Mouse (Mus musculus) Patski (cell line): Measurements from ENCODE around the gene Epb41. TPM values are rescaled to one million over a fixed set of nuclear protein-coding genes. Genes with fewer than 3 reads are reported as not detected.

Source experiments
- ATAC-seq: fragments of 100-300 bp; one replicate; pipeline ENCODE4 v1.8.0; 2021
- CTCF ChIA-PET: fragments of 350-600 bp; sonication (Branson Sonifier 250); formaldehyde crosslinking; loops from one replicate; lab custom pipeline; 2022; ENCODE audit warnings: inconsistent platforms; lab: Charles Lee
- POLR2A ChIA-PET: fragments of 350-600 bp; sonication (Branson Sonifier 250); formaldehyde crosslinking; loops from one replicate; lab custom pipeline; 2022; ENCODE audit warnings: antibody characterized with exemption, inconsistent platforms; lab: Charles Lee
- DNase-seq: peaks from one replicate; pipeline ENCODE4 v3.0.0-alpha.2; 2011; ENCODE audit warnings: low read depth, low spot score
- H3K27me3 ChIP-seq: fragments of 371-371 bp; one replicate; pipeline ENCODE4 v1.5.1; 2021
- CTCF ChIP-seq: fragments of 100-300 bp; IDR thresholded peaks from one replicate; pipeline ENCODE4 v1.5.1; 2021
- in situ Hi-C: fragments of 300-500 bp; cut with MboI; formaldehyde crosslinking; loops from 3 replicates; pipeline ENCODE4 v1.11.1; 2018; ENCODE audit warnings: low pct_unique_long_range_greater_than_20kb, mixed read lengths
- polyA plus RNA-seq: library from polyadenylated mRNA; unstranded; gene quantifications from one replicate; pipeline ENCODE4 v1.2.3, GENCODE M21; 2021

Gene Epb41
- polyA plus RNA-seq, 1 experiment from 2014 or later, result 53.5 TPM

DNA sequence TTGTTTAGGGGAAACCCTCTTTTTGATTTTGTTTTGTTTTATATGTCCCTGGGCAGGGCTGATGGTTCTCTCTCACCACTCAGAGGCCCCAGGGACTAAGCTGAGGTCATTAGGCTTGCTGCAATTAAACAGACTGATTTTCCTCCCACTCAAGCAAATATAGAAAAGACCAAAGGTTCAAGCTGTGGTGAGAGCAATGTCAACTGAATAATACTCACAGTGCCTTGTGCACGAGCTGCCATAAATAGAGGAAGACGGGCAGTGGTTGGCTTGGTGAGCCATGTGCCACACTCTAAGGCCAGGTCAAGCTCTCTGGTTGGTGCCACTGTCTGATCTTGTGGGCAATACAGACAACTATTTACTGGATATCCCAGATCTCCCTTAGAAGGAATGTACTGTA lies 135.7 kb downstream of the Epb41 start:
- CTCF ChIA-PET, result interaction anchor here (1.2 to 1.3 kb wide), 2 partner anchors 9 to 57 kb away, joined by 3 read pairs; no protein-coding TSS in a partner anchor
- TF ChIP-seq CTCF, result no peak
- in situ Hi-C loops, result no loop called here
- ATAC-seq, result no peak
- POLR2A ChIA-PET, result no interaction called here
- no peak for DNase-seq
- H3K27me3 ChIP-seq, result no peaks in the 10 kb centered on the region

DNA sequence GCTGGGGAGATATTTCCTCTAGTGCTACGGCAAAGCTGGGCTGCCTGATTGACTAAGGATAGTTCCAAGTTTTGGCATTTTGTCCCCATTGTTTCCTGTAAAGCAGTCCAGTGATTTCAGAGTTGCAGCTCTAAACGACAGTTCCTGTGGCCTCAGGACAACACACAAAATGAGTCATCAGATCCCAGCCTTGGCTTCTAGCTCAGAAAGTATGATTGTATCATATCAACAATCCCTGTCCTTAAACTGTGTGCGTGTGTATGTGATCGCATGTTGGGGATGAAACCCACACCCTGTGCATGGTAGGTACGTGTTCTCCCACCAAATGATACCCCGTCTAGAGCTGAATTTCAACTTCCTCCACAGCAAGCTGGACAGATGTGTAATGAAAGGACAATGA lies 146.0 kb downstream of the Epb41 start:
- H3K27me3 ChIP-seq, result no peaks in the 10 kb centered on the region
- in situ Hi-C loops, result no loop called here
- ATAC-seq (no peak), DNase-seq (no peak)
- POLR2A ChIA-PET, result no interaction called here
- CTCF ChIA-PET, result interaction anchor here (1.2 to 1.6 kb wide), 2 partner anchors 27 to 30 kb away, joined by 3 to 5 read pairs; no protein-coding TSS in a partner anchor
- TF ChIP-seq CTCF, result no peak

DNA sequence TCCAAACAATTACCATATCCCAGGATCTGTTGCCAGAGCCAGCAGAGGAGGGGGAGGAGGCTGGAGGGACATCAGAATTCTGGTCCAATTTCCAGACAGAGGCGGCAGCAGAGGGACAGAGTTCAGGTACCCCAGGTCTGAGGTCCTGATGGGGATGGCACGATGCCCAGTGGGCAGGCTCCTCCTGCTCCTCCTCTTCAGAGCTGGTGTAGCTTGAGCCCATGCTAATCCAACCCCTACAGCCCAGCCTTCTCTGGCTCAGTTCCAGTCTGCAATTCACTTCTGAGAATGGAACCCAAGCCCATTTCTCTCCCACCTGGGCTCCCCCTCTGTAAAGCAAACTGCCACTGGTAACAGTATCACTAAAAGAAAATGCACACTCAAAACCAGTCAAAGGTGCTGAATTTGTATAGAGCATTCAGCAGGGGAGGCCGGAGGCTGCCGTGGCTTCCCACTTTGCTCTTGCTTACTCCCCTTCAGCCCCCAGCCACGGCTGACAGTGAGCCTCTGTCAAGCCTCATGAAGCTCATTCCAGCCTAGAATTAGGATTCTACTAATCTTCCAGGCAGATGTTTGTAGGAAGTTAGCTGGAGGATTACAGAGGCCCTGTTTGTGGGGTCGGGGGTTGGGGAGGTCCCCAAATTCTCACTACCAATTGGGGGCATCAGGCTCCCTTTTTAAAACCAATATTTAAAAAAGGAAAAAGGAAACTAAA lies 150.9 kb downstream of the Epb41 start:
- no peak for ATAC-seq
- TF ChIP-seq CTCF, result no peak
- ChIA-PET CTCF (no interaction called here), POLR2A (no interaction called here)
- H3K27me3 ChIP-seq, result no peaks in the 10 kb centered on the region
- DNase-seq, result no peak
- in situ Hi-C loops, result no loop called here

- no peak for TF ChIP-seq CTCF
- no peak for ATAC-seq
- in situ Hi-C loops, result no loop called here
- no peak for DNase-seq
- POLR2A ChIA-PET, result no interaction called here
- no peaks in the 10 kb centered on the region for H3K27me3 ChIP-seq
- CTCF ChIA-PET, result no interaction called here
These were observed 152.7 kb downstream of the Epb41 start for GRCm38 (mm10) chr4:131922404-131922803.

GRCm38 (mm10) chr4:131921461-131922346 lies 153.4 kb downstream of the Epb41 start, which contains the start of gene Tmem200b:
TSS of gene Tmem200b (plus strand) at chr4:131921771.
- TF ChIP-seq CTCF, result no peak
- H3K27me3 ChIP-seq, result no peaks in the 10 kb centered on the region
- POLR2A ChIA-PET, result no interaction called here
- DNase-seq (no peak), ATAC-seq (no peak)
- in situ Hi-C loops, result no loop called here
- CTCF ChIA-PET, result no interaction called here

DNA sequence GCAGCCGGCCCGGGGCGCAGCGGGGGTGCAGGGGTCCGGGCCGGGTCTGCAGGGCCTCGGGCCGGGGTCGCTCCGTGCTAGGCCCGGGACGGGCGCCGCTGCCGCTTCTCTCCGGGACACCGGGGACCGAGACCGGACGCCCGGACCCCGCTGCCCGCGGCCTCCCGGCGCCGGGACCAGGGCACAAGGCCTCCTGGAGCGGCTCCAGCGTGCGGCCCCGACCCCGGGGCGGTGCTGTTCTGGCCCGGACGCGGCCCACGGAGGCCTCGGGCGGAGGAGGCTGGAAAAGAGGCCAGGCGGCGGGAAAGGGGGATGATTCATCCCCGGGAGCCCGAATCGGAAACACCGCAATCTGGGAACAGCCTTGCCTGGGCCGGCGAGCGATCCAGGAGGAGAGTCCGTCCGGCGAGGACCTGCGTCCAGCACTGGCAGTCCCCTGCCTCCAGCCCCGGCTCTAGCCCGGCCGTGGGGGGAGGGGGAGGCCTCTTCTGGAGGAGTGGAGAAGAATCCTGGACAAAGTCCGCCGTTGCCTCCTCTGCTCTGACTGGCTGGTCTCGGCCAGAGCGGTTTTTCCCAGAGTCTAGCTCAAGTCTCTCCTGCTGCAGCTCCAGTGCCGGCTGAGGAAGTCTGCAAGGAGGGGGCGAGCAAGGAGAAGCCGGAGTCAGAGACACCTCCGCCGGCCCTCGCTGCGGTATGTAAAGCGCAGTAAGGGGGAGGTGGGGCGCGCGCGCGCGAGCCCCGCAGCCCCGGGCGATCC lies 154.3 kb downstream of the Epb41 start:
- DNase-seq (no peak), ATAC-seq (no peak)
- ChIA-PET CTCF (no interaction called here), POLR2A (no interaction called here)
- no peaks in the 10 kb centered on the region for H3K27me3 ChIP-seq
- in situ Hi-C loops, result no loop called here
- no peak for TF ChIP-seq CTCF

- in situ Hi-C loops, result no loop called here
- CTCF ChIA-PET, result no interaction called here
- no peaks in the 10 kb centered on the region for H3K27me3 ChIP-seq
- no peak for TF ChIP-seq CTCF
- POLR2A ChIA-PET, result no interaction called here
- DNase-seq (no peak), ATAC-seq (no peak)
These were observed 155.0 kb downstream of the Epb41 start for GRCm38 (mm10) chr4:131920141-131920594.

DNA sequence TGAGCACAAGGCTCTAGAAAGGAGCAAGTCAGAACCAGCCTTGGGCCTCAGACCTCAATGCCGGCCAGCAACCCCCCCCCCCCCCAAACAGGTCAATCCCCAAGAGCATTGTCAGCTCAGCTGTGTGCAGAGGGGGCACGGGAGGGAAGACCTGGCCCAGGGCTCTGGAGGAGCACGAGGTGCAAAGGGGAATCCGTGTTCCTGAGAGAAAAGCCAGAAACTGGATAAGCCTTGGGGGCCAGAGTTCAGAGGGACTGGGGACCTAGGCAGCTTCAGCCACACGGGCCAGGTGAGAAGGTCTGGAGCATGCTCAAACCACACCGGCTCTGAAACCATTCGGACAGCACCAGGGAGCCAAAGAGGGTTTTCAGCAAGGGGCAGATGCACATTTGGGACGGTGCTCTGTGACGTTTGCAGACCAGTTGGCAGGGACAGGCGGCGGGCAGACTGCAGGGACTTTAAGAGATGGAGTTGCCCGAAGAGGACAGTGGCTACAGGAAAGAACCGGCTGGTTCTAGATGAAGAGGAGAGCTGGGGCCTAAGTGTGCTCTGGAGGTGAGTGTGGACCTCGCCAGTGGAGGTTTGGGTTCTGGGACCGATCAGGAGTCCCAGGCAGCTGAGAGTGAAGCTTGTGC lies 155.5 kb downstream of the Epb41 start:
- no peak for TF ChIP-seq CTCF
- H3K27me3 ChIP-seq, result no peaks in the 10 kb centered on the region
- ChIA-PET POLR2A (no interaction called here), CTCF (no interaction called here)
- ATAC-seq (no peak), DNase-seq (no peak)
- in situ Hi-C loops, result no loop called here

GRCm38 (mm10) chr4:131918711-131919500 lies 156.2 kb downstream of the Epb41 start:
- ATAC-seq (no peak), DNase-seq (no peak)
- H3K27me3 ChIP-seq, result no peaks in the 10 kb centered on the region
- CTCF ChIA-PET, result interaction anchor here (1.1 to 2.8 kb wide), 2 partner anchors 14 to 161 kb away, joined by 3 to 9 read pairs; no protein-coding TSS in a partner anchor
- POLR2A ChIA-PET, result interaction anchor here (0.6 kb wide), 1 partner anchor 9 kb away, joined by 3 read pairs; no protein-coding TSS in a partner anchor
- no peak for TF ChIP-seq CTCF
- in situ Hi-C loops, result no loop called here
